Mouse (Mus musculus) thymus, postnatal 14 days (tissue): Measurements from ENCODE around the gene Pla2g15.
A peak's percentile ranks its signal among the peaks of the same experiment; 100 is the strongest.

Experiments used
- DNase-seq: peaks from one replicate; pipeline ENCODE4 v3.0.0; 2021

Gene Pla2g15

DNA sequence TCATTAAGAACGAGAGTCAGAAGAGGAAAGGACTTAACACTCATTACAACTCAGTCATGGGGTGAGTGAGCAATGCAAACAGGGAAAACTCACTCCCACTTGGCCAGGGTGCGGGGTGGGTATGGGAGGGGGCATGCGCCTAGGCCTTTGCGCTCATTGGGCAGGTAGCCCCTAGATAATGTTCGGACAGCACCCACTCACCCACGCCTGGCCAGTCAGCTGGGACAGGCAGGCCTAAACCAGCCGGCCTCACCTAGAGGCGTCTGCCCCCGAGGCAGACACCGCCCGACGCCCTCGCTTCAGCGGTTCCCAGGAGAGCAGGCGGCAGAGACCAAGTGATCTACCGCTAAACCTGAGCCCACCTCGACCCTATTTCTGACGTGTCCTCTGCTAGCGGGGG lies 14.5 kb upstream of the Pla2g15 start:
- peak; percentile 42 for DNase-seq

DNA sequence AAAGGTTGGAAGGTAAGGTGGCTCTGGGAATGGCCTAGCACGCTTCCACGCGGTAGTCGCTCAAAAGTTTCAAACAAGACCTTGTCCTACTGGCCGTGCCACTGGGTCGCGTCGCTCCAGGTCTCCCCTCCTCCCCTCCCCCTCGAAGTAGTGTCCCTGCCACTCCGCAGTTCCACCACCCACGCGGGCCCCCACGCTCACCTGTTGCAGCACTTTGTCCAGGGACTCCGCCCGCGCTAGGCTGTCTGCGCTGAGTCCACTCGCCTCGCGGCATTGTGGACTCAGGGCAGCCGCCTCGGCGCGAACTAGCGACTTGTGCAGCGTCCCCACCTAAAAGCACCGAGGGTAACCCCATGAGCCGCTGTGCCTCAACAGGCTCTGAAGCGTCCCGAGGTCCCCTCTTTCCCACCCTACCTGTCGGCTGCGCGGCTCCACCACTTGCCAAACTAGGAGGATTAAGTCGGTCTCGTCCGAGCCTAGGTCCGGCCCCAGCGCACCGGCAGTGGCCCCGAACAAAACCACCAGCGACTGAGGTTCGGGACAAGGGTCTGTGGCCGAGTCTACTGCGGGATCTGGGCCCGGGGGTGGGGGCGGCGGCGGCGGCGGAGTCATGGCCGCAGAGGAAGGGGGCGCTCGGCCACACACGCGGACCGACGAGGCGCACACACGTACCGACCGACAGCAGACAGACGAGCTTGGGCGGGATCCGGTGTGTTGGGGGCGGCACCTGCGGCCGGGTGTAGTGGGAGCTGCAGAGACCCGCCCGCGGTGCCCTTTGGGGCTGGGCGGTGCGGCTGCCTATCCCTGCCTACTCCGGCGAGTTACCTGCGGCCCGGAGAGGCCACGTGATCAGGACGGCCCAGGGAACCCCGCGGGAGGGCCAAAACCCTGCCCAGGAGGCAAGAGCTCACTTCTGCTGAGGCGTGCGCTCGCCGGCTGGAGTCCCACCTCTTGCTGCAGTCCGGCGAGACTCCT lies 13.8 kb upstream of the Pla2g15 start, which contains the start of gene Esrp2:
Esrp2 (minus strand) TSS at position 819 of the 975 bp plus-strand sequence.
- DNase-seq = peak; percentile 76

- DNase-seq = no peak
Observed at GRCm38 (mm10) chr8:106137218-106137905, 12.8 kb upstream of the Pla2g15 start.

- peak; percentile 52 for DNase-seq
Observed at GRCm38 (mm10) chr8:106137906-106138477, 12.2 kb upstream of the Pla2g15 start.

DNA sequence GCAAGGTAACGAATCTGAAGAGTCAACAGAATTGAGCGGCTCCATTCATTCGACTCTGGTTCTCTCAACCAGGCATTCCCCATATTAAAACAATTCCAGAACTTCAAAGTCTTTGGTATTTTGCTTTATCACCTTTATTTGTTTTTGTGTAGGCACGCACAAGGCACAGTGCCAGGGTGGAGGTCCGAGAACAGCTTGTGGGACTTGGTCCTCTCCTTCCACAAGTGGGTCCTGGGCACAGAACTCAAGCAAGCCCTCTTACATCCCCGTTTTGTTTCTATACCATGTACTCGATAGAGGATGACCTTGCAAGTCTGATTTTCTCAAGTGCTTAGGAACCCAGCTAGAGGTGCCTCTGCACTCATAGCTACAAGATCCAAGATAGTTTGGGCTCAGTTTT lies 11.6 kb upstream of the Pla2g15 start:
- DNase-seq = no peak

DNA sequence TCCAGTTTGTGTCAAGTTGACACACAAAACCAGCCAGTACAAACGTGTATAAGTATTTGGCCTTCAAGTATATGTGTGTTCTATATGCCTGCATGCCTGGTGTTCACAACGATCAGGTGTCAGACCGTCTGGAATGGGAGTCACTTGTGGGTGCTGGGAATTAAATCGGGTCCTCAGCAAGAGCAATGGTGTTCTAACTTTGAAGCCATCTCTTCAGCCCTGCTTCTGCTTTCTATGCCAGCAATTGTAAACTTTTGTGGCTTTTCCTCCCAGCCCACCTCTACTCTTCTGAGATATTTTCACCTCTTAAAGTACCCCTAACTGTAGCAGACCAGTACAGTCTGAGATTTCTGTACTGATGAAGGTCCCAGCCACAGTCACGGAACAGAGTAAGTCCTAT lies 10.0 kb upstream of the Pla2g15 start:
- no peak for DNase-seq

GRCm38 (mm10) chr8:106140769-106141168 lies 9.4 kb upstream of the Pla2g15 start:
- peak; percentile 84 for DNase-seq

DNA sequence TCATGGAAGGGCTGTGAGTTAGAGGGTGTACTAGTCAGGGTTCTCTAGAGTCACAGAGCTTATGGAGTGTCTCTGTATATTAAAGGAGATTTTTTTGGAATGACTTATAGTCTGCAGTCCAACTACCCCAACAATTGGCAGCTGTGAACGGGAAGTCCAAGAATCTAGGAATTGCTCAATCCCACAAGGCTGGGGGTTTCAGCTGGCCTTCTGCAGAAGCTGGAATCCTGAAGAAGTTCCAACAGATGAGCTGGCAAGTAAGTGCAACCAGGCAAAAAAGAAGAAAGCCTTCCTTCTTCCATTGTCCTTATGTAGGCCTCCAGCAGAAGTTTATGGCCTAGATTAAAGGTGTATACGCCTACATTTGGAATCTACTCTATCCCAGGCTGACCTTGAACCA lies 4.9 kb upstream of the Pla2g15 start:
- no peak for DNase-seq

GRCm38 (mm10) chr8:106146014-106146413 lies 4.2 kb upstream of the Pla2g15 start:
- no peak for DNase-seq

DNA sequence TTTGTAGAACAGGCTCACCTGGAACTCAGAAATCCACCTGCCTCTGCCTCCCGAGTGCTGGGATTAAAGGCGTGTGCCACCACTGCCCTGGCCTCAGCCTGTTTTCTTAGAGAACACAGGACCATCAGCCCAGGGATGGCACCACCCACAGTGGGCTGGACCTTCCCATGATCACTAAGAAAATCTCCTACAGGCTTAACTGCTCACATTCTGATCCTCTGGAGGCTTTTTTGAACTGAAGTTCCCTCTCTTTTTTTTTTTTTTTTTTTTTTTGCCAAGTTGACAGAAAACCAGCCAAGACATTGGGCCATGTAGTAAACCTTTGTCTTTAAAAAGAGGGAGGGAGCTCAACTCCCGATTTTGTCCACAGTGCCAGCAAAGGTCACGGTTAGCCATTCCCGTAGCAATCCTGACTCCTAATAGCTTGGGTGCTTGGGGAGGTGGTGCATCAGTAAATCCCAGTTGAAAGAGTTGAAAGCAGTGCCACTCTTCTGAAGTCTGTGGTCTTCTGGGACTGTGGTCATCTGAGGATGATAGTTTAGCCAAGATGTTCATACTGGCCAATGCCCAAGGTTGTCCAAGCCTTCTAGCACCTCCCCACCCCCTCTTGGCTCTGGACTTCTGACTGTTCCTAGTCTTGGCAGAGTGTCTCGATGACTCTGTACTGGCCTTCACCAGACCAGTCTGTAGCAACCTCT lies 2.2 kb upstream of the Pla2g15 start:
- no peak for DNase-seq

- no peak for DNase-seq
Observed at GRCm38 (mm10) chr8:106149025-106149424, 1.2 kb upstream of the Pla2g15 start.

DNA sequence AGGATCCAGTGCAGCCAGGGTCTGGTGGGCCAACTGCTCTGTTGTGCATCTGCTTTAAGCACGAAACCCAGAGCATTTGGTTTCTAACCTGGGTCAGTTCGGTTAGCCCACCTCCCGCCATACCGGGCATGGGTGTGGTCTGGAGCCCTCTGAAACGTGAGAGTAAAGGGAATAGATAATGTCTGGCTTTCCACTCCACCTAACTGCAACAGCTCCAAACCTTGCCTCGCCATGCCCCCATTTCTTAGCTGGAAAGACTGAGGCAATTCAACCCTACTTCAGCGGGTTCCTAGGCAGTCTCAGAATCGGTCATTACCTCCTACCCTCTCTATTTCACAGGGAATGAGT lies 428 bp downstream of the Pla2g15 start:
- DNase-seq = no peak

- no peak for DNase-seq
Observed at GRCm38 (mm10) chr8:106151041-106151440, 842 bp downstream of the Pla2g15 start.

- no peak for DNase-seq
Observed at GRCm38 (mm10) chr8:106152876-106153275, 2.7 kb downstream of the Pla2g15 start.

GRCm38 (mm10) chr8:106157419-106157818 lies 7.2 kb downstream of the Pla2g15 start:
- no peak for DNase-seq

GRCm38 (mm10) chr8:106158381-106158780 lies 8.2 kb downstream of the Pla2g15 start:
- no peak for DNase-seq

GRCm38 (mm10) chr8:106159876-106160275 lies 9.7 kb downstream of the Pla2g15 start:
- no peak for DNase-seq

- DNase-seq = no peak
Observed at GRCm38 (mm10) chr8:106163251-106163650, 13.1 kb downstream of the Pla2g15 start.

GRCm38 (mm10) chr8:106165460-106165859 lies 15.3 kb downstream of the Pla2g15 start:
- DNase-seq = peak; percentile 80

- DNase-seq = peak; percentile 96
Observed at GRCm38 (mm10) chr8:106168356-106169016, 18.3 kb downstream of the Pla2g15 start, which contains the start of gene Slc7a6. Slc7a6 (plus strand) TSS chr8:106168857.

DNA sequence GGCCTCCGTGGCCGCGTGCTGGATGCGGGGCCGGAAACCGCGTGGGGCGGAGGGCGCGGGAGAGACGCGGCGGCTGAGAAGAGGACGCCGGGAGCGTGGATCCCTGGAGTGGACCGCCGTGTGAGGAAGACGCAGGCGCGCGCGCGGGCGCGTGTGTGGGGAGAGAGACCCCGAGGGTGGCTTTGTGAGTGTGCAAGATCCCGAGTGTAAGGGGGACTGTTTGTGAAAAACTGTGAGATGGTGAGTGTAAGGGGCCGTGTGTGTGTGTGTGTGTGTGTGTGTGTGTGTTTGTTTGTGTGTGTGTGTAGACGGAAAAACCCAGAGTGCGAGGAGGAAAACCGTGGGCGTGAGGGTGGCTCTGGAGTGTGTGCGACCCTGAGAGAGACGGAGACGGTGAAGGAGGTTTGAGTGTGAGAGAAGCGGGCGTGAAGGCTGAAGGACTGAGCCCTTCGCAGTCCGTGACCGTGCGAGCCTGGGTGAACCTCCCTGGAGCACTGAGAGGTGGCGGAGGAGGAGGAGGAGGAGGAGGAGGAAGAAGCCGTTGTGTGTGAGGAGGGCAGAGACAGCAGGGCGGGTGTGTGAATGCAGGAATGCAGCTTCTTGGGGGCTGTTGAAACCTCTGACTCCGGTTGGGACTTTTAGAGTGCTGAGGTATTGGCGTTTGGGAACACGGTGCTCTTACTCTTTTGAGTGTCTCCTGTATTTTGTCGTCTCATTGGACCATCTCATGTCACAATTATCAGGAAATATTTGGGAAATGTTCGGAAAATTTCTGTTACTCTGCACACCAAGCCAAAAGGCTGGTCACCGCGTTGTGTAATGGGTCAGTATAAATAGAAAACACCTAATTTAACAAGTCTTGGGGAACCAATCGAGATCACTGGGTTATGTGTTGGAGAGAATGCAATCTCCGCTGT lies 19.1 kb downstream of the Pla2g15 start:
- DNase-seq = peak; percentile 62
